Comparison of ENCODE assay signal across 8 mouse cellular contexts in the genomic region with DNA sequence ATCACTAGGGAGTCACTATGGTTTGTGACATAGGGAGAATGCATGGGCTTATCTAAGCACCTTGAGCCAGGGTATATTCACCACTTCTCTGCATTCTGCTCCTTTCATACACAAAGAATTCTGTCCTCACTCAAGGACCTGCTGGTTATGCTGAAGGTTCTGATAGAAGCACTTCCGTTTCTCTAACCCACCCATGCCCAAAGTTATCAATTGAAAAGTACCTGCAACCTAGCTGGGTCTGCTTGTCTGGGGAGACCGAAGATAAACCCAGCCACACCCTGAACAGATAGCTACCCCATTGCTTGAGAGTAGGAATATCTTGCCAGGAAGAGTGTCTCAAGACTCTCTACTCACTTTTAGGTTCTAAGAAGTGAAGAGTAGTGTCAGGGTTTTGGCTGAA.
A peak's percentile ranks its signal among the peaks of the same experiment; 100 is the strongest.
DNase-seq lines count a peak whose midpoint lies in the region; ATAC-seq and TF ChIP-seq lines count a peak whose summit lies in the region.
"Had no signal": no experiment of that assay in that cellular context is flagged by ENCODE, and none has a peak within 500 bp of the region (broad histone marks: within the 10 kb centered on the region; RNA-seq: fewer than 3 reads in every experiment).

No protein-coding gene starts in this region.

- no peak for ATAC-seq in heart, embryonic 14.5 days (ENCODE audit: insufficient number of reproducible peaks, insufficient read depth, low FRiP score, low read depth)

- H3K9ac ChIP-seq in heart, embryonic 14.5 days (ENCODE audit: low read length) = no peak overlapping the region

- no peak overlapping the region for H3K4me2 ChIP-seq in heart, embryonic 14.5 days (ENCODE audit: low read length)

- H3K79me2 ChIP-seq in macrophage (ENCODE audit: inconsistent target) = peaks cover 7% of the 10 kb centered on the region; the same call in 1 of the 2 replicates

- no peak for DNase-seq in heart, adult 8-10 months (ENCODE audit: low spot score)
- no peak for DNase-seq in spleen, adult 2 months (ENCODE audit: low read depth in 1 of 2, low spot score in 2 of 2)
- no peak for DNase-seq in spleen, adult 18-20 months
- DNase-seq in adrenal gland, postnatal 36 days = no peak
- no peak for DNase-seq in layer of hippocampus, postnatal 10 days (ENCODE audit: low spot score in 2 of 2)
- DNase-seq: lung, adult 2 months had no signal

- H3K36me3 ChIP-seq in heart, embryonic 14.5 days (ENCODE audit: control insufficient read depth, insufficient read depth, low read length) = no peaks in the 10 kb centered on the region
- no peaks in the 10 kb centered on the region for H3K36me3 ChIP-seq in spleen, adult 2 months (ENCODE audit: control insufficient read depth, insufficient read depth, low read length)
- H3K36me3 ChIP-seq in macrophage (ENCODE audit: inconsistent target) = no peaks in the 10 kb centered on the region

- no peaks in the 10 kb centered on the region for H3K27me3 ChIP-seq in heart, embryonic 14.5 days (ENCODE audit: control insufficient read depth, insufficient read depth, low read length)
- no peaks in the 10 kb centered on the region for H3K27me3 ChIP-seq in spleen, adult 2 months (ENCODE audit: control insufficient read depth, insufficient read depth, low read length)

- TF ChIP-seq CTCF in spleen, adult 2 months (IDR thresholded peaks at IDR 0.05; ENCODE audit: extremely low read depth, insufficient read depth, insufficient read length, insufficient replicate concordance) = no peak

- no peaks in the 10 kb centered on the region for H3K9me3 ChIP-seq in heart, embryonic 14.5 days (ENCODE audit: control insufficient read depth, low read length)

- peaks cover 28 to 86% of the 10 kb centered on the region in 2 experiments for H3K4me1 ChIP-seq in heart, embryonic 14.5 days (ENCODE audit: control insufficient read depth in 2 of 2, insufficient read depth in 2 of 2, low read length in 2 of 2)
- peaks cover 34% of the 10 kb centered on the region for H3K4me1 ChIP-seq in spleen, adult 2 months (ENCODE audit: control insufficient read depth, insufficient read depth, insufficient read length)

- H3K27ac ChIP-seq in heart, embryonic 14.5 days (replicated peaks in 1 of 2; ENCODE audit: control insufficient read depth in 1 of 2, insufficient read depth in 1 of 2, low read depth in 2 of 2, low read length in 2 of 2) = peak overlapping the region; percentile 34 to 73; a peak in 2 of 4 replicates
- H3K27ac ChIP-seq in spleen, adult 2 months (ENCODE audit: insufficient read depth, low read length) = peak overlapping the region; percentile 80; the same call in 1 of the 2 replicates
- H3K27ac ChIP-seq in macrophage = peak overlapping the region; percentile 72

- 52% methylated on average over 2 of the region's 2 CpGs for WGBS in heart, embryonic 14.5 days
- WGBS in spleen, adult 2 months = 88% methylated on average over 2 of the region's 2 CpGs
- 100% methylated on average over 2 of the region's 2 CpGs for WGBS in macrophage (ENCODE audit: missing documents)

- TF ChIP-seq POLR2A in spleen, adult 2 months (IDR thresholded peaks at IDR 0.05; ENCODE audit: low read depth, low read length) = no peak

- H3K4me3 ChIP-seq in heart, embryonic 14.5 days (ENCODE audit: control insufficient read depth in 1 of 2, insufficient read depth in 1 of 2, low read depth in 1 of 2, low read length in 2 of 2) = no peak overlapping the region
- H3K4me3 ChIP-seq in spleen, adult 2 months (ENCODE audit: extremely low read depth, insufficient read depth, insufficient read length) = no peak overlapping the region
- H3K4me3 ChIP-seq in macrophage (ENCODE audit: inconsistent target) = no peak overlapping the region
